Mouse (Mus musculus) lung, postnatal 0 days (tissue): Measurements from ENCODE around the gene Sumo3. TPM values are rescaled to one million over a fixed set of nuclear protein-coding genes. Genes with fewer than 3 reads are reported as not detected.

Source experiments
- ATAC-seq: fragments of 200-750 bp; cut with Nextera tagmentation; 2 replicates; pipeline ENCODE4 v1.8.0; 2017; ENCODE audit warnings: moderate library complexity
- DNase-seq: peaks from one replicate; pipeline ENCODE4 v3.0.0-alpha.2; 2016; ENCODE audit warnings: low spot score
- H3K27ac ChIP-seq: fragments of 300-500 bp; sonication (generic); 2 replicates; pipeline ENCODE4 v1.5.1; 2014; ENCODE audit warnings: antibody characterized with exemption, mild to moderate bottlenecking, low read length, mixed read lengths
- H3K27me3 ChIP-seq: fragments of 300-500 bp; sonication (generic); replicated peaks from 2 replicates; pipeline ENCODE4 v1.6.1; 2014; ENCODE audit warnings: low read length, mixed read lengths; ENCODE audit not compliant: insufficient read depth
- H3K36me3 ChIP-seq: fragments of 300-500 bp; sonication (generic); 2 replicates; pipeline ENCODE4 v1.6.1; 2014; ENCODE audit warnings: low read length, mixed read lengths; ENCODE audit not compliant: insufficient read depth
- H3K4me1 ChIP-seq: fragments of 300-500 bp; sonication (generic); 2 replicates; pipeline ENCODE4 v1.6.1; 2014; ENCODE audit warnings: antibody characterized with exemption, low read depth, low read length, mixed read lengths; ENCODE audit not compliant: insufficient read depth
- H3K4me2 ChIP-seq: fragments of 300-500 bp; sonication (generic); replicated peaks from 2 replicates; pipeline ENCODE4 v1.6.1; 2014; ENCODE audit warnings: low read depth, mild to moderate bottlenecking, low read length, moderate library complexity, mixed read lengths
- H3K4me3 ChIP-seq: fragments of 300-500 bp; sonication (generic); 2 replicates; pipeline ENCODE4 v1.5.1; 2014; ENCODE audit warnings: low read depth, low read length
- H3K9ac ChIP-seq: fragments of 300-500 bp; sonication (generic); replicated peaks from 2 replicates; pipeline ENCODE4 v1.6.1; 2014; ENCODE audit warnings: low read depth, mild to moderate bottlenecking
- H3K9me3 ChIP-seq: fragments of 300-500 bp; sonication (generic); 2 replicates; pipeline ENCODE4 v1.6.1; 2016; ENCODE audit warnings: low read length, mixed read lengths
- CTCF ChIP-seq: IDR thresholded peaks from 2 replicates; pipeline ENCODE4 v1.5.1; 2016; ENCODE audit warnings: antibody characterized with exemption, mild to moderate bottlenecking
- EP300 ChIP-seq: IDR thresholded peaks from 2 replicates; pipeline ENCODE4 v1.6.1; 2016; ENCODE audit warnings: antibody characterized with exemption, mild to moderate bottlenecking, control low read depth
- WGBS: fragments of 180-500 bp; shearing (Covaris S2); extraction: QIAGEN DNeasy Blood & Tissue Kit; methylation state at CpG from one replicate; pipeline ENCODE4 v1.1.7; 2014; 5-methylcytosine and 5-hydroxymethylcytosine counted together
- polyA plus RNA-seq: library from polyadenylated mRNA; unstranded; fragments of >200 nt; fragmentation: Nextera tagmentation; extraction: Ambion mirVana; gene quantifications from 2 replicates; pipeline ENCODE4 v1.2.1, GENCODE M21; 2015

Sumo3 gene
- polyA plus RNA-seq, 1 experiment from 2014 or later: 209 TPM

DNA sequence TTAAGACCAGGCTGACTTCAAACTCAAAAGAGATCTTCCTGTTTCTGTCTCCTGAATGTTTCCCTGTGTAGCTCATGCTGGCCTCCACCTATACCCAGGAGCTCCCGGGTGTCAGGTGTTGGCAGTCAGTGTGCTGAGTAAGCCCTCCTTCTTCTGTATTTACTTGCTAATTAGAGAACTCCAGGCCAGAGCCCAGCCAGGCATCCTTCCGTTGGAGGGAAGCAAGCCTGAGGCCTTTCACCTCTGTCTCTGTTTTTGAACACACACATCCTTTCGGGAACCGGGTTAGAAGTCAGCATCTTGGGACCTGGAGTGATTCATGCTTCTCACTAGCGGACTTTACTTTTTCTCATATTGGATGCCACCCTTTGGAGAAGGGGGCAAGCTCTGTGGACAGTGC, 1.5 kb downstream of the Sumo3 start:
- DNase-seq (no peak), ATAC-seq (no peak)
- no peak overlapping the region for H3K9ac ChIP-seq
- no peaks in the 10 kb centered on the region for H3K27me3 ChIP-seq
- H3K4me1 ChIP-seq: peaks cover 14% of the 10 kb centered on the region
- TF ChIP-seq CTCF (no peak), EP300 (no peak)
- peaks cover 10% of the 10 kb centered on the region; the same call in 1 of the 2 replicates for H3K36me3 ChIP-seq
- H3K9me3 ChIP-seq: no peaks in the 10 kb centered on the region
- peak overlapping the region; percentile 99; the same call in 1 of the 2 replicates for H3K27ac ChIP-seq
- 47% methylated on average over 5 of the region's 5 CpGs for WGBS
- H3K4me2 ChIP-seq: peak overlapping the region; percentile 82; the same call in 1 of the 2 replicates
- H3K4me3 ChIP-seq: 0 out of 2 replicates have a peak overlapping the region, but pooled peaks have one; percentile 66

DNA sequence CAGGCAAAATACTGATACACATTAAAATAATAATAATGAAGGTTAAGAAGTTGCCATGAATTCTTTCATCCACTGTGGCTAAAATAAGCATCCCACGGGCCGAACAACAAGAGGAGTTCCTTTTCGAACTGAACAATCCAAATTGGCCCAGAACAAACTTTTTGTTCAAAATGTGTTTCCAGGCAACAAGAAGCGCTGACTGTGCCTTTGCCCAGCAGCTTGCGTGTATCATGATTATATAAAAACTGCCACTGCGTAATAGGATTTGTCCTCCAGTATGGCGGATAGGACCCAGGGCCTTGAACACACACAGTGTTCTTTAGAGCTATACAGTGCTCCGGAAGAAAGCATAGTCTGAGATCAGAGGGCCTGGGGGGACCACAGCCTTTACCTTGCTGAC, 2.7 kb downstream of the Sumo3 start:
- no peak for ATAC-seq
- Histone ChIP-seq H3K4me1 (peaks cover 19% of the 10 kb centered on the region), H3K27me3 (no peaks in the 10 kb centered on the region), H3K4me3 (no peak overlapping the region), H3K36me3 (peaks cover 10% of the 10 kb centered on the region; the same call in 1 of the 2 replicates), H3K27ac (no peak overlapping the region), H3K9me3 (no peaks in the 10 kb centered on the region), H3K9ac (no peak overlapping the region), H3K4me2 (no peak overlapping the region)
- WGBS: 85% methylated on average over 8 of the region's 8 CpGs
- DNase-seq: no peak
- no peak for TF ChIP-seq CTCF
- TF ChIP-seq EP300: no peak

DNA sequence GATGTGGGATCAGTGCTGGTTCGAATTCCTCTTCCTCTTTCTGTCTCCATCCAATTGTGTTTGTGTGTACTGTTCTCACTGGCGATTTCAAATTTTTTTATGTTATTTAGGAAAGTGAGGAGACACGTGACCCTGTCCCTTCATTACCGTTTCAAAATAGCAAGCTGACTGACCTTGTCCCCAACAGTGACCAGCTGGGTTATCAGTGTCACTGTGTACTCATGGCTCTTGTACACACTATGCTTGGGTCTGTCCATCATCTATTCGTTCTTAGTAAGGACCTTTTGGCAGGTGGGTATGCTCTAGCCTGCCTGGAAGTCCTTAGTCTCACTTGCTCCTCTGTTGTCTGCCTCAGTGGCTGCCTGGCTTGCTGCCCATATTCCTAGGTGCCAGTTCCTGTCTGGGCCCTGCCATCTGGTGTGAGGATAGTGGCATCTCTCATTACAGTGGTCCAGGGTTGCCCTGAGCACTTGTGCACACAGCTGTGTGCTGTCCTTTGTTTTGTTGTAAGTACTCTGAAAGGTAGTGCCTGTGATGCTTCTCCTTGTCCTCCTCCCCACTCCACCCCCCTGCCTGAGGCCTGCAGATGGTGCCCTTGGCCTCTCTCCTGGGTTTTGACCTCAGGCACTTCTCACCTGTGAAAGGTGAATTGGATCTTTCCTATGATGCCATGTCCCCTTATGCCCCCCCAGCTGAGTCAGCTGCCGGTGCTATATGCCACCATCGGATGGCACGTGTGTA, 4.5 kb downstream of the Sumo3 start:
- Histone ChIP-seq H3K4me3 (no peak overlapping the region), H3K4me1 (peaks cover 19% of the 10 kb centered on the region), H3K36me3 (peaks cover 15% of the 10 kb centered on the region; the same call in 1 of the 2 replicates), H3K9me3 (no peaks in the 10 kb centered on the region), H3K27me3 (no peaks in the 10 kb centered on the region), H3K27ac (no peak overlapping the region), H3K4me2 (no peak overlapping the region), H3K9ac (no peak overlapping the region)
- DNase-seq: no peak
- no peak for TF ChIP-seq EP300
- TF ChIP-seq CTCF: no peak
- WGBS: 86% methylated on average over 8 of the region's 8 CpGs
- ATAC-seq: no peak

DNA sequence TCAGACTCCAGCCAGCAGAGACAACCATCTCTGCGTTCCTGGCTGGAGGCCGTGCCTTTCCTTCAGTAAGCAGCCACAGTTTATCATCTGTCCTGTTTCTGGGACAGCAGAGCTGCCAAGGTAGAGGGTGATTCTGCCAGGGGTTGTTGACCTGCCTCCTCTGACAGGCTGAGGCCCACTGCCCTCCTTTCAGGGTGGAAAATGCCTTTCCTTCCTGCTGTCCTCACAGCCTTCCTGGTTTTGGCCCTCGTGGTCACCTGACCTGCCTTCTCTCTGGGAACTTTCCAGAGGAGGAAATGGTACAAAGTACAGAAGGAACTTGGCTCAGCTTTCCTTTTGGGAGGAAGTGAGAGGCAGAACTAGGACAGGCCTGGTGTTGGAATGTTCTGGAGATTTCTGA, 7.5 kb downstream of the Sumo3 start:
- Histone ChIP-seq H3K4me2 (no peak overlapping the region), H3K4me3 (no peak overlapping the region), H3K36me3 (peaks cover 27% of the 10 kb centered on the region), H3K4me1 (peaks cover 6% of the 10 kb centered on the region; the same call in 1 of the 2 replicates), H3K27me3 (no peaks in the 10 kb centered on the region), H3K27ac (peak overlapping the region; percentile 90), H3K9me3 (no peaks in the 10 kb centered on the region), H3K9ac (0 out of 2 replicates have a peak overlapping the region, but pooled peaks have one; percentile 5)
- TF ChIP-seq CTCF (no peak), EP300 (peak; percentile 83)
- DNase-seq (peak; percentile 92), ATAC-seq (peak; percentile 89)
- WGBS: 40% methylated on average over 3 of the region's 3 CpGs

DNA sequence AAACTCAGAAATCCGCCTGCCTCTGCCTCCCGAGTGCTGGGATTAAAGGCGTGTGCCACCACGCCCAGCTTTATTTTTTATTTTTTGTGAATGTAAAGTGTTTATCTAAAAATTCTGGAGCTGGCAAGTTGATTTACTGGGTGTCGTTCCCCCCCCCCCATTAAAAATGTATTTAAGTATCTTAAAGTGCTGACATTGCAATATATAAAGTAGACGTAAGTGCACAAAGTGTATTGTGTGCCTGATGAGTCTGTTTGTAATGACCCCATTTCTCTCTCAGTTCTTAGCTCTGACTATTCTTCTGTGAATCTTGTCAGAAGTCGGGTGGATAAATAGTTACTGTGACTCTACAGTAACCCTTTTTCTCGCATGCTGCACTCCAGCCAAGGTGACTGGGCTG, 9.8 kb downstream of the Sumo3 start:
- no peaks in the 10 kb centered on the region for H3K9me3 ChIP-seq
- TF ChIP-seq CTCF (no peak), EP300 (no peak)
- no peak overlapping the region for H3K9ac ChIP-seq
- no peak overlapping the region for H3K27ac ChIP-seq
- H3K4me3 ChIP-seq: no peak overlapping the region
- WGBS: 87% methylated on average over 8 of the region's 8 CpGs
- ATAC-seq (no peak), DNase-seq (no peak)
- H3K4me2 ChIP-seq: no peak overlapping the region
- no peaks in the 10 kb centered on the region for H3K27me3 ChIP-seq
- H3K4me1 ChIP-seq: peaks cover 6% of the 10 kb centered on the region; the same call in 1 of the 2 replicates
- H3K36me3 ChIP-seq: peaks cover 27% of the 10 kb centered on the region

DNA sequence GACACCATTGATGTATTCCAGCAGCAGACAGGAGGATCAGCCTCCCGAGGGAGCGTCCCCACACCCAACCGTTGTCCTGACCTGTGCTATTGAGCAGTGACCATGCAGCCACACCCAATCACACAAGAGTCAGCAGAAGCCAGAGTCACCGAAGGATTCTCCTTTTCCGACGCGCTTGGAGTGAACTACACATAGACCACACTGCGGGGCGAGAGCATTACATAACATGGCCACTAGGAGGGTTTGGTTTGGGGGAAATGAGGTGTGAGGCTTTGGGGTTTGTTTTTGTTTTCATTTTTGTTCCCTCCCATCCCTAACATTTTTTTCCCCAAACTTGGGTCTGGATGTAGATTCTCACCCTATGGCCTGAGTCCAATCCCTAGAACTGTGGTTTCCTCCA, 10.3 kb downstream of the Sumo3 start:
- peaks cover 22% of the 10 kb centered on the region for H3K36me3 ChIP-seq
- TF ChIP-seq CTCF (0 out of 2 replicates have a peak, but pooled peaks have one; percentile 12), EP300 (no peak)
- no peak for ATAC-seq

More for the DNA sequence above, 10.3 kb downstream of the Sumo3 start:
- Histone ChIP-seq H3K9ac (no peak overlapping the region), H3K27ac (no peak overlapping the region), H3K4me1 (peaks cover 6% of the 10 kb centered on the region; the same call in 1 of the 2 replicates), H3K27me3 (no peaks in the 10 kb centered on the region), H3K4me2 (no peak overlapping the region), H3K4me3 (no peak overlapping the region), H3K9me3 (no peaks in the 10 kb centered on the region)
- WGBS: 94% methylated on average over 9 of the region's 9 CpGs
- DNase-seq: no peak
